Mouse (Mus musculus) cerebellum, adult 8-10 months (tissue): Measurements from ENCODE around the gene Mark3.

ENCODE experiments used
- DNase-seq: peaks from one replicate; pipeline ENCODE4 v3.0.0; 2022

Gene Mark3

DNA sequence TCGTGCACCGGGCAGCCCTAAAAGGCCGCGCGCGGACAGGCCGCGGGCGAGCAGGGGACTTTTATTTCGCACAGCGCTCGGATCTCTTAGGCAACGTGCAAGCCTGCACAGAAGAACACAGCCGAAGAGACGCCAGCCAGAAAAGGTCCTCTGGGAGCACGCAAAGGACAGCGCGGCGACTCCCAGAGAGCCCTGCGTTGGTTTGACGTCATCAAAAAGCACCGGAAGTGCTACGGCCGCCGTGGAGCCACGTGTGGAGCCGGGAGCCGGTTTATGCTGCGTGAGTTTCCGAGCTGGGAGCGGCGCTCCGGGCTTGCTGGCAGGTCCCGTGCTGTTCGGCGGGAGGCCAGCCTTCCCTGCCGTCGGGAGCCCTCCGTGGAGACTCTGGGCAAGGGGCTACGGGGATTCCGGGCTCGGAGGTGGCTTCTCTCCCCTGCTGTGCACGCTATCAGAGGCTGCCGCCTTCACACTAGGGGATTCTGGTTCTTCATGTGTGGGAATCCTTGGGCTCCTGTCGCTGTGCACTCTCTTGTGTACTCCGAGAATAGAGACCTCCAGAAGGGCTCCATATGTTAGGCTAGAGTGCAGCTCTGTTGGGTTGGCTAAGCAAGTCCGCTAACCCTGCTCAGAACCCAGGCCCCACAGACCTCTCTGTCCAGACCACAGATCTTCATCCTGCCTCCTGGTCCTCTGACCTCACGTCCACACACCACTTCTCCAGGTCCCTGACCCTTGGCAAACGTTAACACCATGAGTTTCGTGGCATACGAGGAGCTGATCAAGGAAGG, 103.8 kb downstream of the Mark3 start, which contains the start of gene Trmt61a:
TSS of gene Trmt61a (plus strand) at position 224 of the 788 bp plus-strand sequence.
- peak; percentile 86 for DNase-seq

DNA sequence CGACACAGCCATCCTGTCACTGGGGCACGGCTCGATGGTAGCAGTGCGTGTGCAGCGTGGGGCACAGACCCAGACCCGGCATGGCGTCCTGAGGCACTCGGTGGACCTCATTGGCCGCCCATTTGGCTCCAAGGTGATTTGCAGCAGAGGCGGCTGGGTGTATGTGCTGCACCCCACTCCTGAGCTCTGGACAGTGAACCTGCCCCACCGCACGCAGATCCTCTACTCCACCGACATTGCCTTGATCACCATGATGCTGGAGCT, 104.3 kb downstream of the Mark3 start:
- no peak for DNase-seq

DNA sequence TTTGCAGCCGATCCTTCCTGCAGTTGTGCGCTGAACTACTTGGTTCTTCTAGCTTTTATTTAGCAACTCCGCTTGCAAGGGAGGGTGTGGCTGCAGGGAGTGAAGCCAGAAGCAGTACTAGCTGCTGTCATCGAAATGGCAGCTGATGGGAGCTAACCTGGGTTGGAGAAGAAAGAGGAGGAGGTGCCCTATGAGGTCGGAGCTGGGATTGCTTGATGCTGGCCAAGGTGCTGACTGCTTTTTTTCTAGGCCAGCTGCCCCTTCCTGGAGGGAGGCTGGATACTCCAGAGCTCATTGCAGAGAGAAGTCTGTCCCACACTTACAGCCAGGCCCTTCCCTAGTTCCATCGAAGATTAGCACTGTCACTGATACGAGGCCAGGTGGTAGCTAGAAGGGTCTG, 104.7 kb downstream of the Mark3 start:
- DNase-seq: no peak

DNA sequence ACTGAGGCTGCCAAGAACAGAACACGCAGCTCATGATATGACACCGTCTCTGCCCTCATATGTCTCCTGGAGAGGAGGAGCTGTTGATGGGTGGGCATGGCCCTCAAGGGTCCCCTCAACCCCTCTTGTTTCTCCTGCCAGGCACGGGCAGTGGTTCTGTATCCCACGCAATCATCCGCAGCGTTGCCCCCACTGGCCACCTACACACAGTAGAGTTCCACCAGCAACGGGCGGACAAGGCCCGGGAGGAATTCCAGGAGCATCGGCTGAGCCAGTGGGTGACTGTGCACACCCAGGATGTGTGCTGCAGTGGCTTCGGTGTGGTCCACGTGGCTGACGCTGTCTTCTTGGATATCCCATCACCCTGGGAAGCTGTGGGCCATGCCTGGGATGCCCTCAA, 106.3 kb downstream of the Mark3 start:
- DNase-seq: no peak

DNA sequence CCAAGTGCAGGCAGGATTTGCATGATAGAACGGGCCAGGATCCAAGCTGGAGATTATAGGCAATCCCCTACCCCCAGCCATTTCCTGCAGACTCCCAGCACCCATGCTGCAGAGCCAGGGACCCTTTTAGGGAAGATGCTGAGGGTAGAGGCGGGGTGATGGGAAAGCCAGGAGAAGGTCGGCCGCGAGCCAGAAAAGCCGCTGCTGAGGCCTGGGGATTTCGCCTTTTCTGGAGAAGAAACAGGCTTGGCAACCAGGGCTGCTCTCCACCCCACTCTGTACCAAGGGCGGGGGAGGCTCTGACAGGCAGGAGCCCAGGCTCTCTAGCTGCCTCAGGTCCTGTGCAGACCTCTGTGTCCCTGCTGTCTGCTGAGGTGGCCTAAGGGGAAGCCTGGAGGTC, 107.0 kb downstream of the Mark3 start:
- no peak for DNase-seq

DNA sequence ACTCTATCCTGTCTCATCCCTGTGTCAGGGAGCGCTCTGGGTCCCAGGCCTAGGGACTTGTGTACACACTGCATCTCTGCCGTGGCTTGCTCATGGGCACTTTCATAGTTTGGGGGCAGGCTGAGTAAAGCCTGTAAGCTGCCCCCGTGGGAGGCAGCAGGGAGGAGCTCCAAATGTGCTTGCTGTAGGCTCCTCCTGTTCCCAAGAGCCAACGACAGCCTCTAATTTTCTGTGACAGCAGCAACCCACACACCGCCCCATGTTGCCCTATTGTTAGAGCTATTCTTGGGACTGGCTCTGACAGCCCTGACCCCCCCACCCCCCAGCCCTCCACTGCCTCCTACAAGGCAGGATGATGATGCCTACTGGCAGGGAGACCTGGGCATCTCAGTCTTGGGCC, 107.7 kb downstream of the Mark3 start:
- DNase-seq: no peak

DNA sequence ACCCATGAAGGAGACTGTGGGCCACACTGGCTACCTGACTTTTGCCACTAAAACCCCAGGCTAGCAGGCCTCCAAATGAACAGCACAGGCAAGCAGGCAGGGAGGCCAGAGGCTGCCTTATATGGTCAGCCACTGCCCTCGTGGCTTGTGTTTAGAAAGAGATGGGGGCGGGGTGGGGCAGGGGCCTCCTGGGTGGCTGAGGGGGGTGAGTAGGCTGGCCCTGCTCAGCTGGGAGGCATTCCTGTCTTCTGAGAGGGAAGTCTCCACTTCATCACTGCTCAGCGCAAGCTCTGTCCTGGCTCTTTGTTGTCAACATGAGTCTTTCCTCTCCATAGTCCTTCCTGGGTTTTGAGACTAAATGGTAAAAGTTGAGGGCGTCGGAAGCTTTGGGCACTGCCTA, 108.5 kb downstream of the Mark3 start:
- no peak for DNase-seq

DNA sequence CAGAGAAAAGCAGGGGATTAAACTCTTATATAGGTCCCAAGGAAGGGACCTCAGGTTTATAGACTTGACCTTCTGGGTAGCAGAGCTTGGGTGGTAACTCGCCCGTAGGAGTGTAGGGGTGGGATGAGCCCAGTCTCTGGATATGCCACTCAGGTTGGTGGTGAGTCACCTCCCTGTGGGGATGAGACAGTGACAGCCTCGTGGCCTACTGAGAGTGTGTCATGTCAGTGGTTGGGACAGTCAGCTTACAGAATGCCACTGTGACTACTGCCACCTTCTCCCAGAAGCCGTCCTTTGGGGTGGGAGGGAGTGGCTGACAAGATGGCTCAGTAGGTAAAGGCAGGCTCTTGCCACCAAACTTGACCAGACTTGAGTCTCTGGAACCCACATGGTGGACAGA, 112.1 kb downstream of the Mark3 start:
- DNase-seq: no peak

DNA sequence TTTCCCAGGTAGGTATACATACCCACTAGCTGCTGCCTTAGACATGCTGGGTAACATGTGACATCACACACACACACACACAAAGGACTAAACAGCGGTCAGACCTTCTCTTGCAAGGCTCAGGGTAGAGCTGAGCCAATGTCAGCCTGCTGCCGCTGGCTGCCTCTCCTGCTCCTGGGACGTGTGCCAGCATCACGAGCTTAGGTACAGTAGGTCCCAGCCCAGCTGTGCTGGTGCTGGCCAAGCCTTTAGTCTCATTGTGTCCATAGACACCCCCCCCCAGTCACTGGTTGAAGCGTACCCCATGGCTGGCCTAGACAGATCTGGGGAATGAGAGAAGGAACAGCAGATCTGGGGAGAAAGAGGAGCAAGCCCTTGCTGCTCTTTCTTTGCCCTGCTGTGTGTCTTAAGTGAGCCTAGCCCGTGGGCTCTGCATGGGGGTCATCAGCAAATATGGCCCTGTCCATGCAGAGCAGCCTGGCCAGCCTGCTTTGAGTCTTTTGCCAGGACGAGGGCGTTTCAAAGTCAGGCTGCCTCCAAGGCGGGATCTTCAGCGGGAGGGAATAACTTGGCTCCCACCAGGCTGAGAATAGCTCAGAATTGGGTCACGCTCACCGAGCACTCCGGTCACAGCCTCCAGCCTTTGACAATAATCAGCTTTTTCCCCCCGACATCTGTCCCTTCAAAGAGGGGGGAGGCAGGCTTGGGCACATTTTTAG, 113.2 kb downstream of the Mark3 start:
- DNase-seq: peak; percentile 70

DNA sequence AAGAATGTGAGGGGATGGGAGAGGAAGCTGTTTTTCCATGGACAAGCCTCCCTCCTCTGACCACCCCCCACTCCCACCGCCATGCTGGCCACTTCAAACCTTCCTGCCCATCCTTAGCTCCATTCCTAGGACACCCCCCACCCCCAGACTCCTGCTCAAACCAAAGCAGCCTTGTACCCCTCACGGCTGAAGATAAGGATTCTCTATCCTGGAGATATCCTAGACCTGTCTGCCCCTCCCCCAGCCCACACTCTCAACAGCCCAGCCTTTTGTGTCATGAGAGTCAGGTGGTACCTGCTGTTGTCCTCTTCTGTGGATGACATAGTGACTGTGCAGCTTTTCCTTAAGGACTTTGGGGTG, 113.7 kb downstream of the Mark3 start:
- no peak for DNase-seq

DNA sequence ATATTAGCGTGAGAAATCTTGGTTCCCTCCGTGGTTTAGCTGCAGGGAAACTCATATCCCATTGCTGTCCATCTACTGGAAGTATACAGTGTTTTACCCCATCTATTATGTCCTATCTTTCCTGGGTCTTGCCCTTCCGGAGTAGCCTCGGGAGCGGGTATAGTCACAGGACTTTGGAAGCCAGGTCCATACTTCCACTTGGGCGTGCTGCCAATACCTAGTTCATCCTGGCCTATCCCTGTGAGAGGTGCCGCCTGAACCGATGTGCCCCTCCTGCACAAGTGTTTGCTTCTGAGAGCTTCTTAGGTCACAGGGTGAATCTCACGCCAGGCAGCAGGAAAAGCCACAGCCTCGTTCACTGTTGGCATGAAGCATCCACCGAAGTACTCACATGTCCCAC, 115.1 kb downstream of the Mark3 start:
- no peak for DNase-seq

DNA sequence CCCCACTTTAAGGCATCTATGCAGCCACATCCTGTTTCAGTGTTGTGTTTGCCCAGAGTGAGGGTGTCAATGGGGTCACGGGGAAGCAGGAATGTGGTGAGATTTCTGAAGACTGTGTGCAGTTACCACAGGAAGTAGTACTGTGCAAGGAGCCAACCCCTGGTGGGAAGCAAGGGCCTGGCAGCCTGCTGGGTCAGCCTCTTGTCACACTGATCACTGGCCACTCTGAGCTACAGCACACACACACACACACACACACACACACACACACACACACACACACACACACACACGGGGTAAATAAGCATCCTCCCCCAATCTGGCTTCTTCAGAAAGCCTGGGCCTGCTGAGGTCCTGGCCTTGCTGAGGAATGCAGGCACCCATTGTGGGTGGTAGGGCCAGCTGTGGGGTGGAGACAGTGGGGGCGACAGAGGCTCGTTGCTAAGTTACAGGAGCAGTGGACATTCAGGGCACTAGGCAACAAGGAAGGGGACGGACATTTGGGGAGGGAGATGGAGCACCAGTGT, 117.1 kb downstream of the Mark3 start:
- no peak for DNase-seq

DNA sequence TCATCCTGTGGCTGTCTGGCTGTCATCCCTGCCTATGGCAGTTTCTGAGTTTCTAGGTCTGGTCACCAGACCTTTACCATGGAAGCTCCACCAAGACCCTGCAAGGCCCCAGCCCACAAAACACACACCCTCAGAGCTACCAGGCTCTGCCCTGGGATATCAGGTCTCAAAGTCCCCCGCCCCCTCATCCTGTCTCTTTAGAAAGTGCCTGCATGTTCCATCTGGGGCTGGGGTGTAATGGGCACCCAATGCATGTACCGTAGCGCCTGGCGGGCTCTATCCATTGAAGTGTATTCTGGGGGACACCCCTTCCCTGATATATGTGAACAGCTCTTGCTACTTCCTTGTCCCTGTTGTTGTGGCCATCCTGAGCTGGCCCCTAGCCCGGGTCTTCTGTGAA, 118.6 kb downstream of the Mark3 start:
- DNase-seq: no peak

DNA sequence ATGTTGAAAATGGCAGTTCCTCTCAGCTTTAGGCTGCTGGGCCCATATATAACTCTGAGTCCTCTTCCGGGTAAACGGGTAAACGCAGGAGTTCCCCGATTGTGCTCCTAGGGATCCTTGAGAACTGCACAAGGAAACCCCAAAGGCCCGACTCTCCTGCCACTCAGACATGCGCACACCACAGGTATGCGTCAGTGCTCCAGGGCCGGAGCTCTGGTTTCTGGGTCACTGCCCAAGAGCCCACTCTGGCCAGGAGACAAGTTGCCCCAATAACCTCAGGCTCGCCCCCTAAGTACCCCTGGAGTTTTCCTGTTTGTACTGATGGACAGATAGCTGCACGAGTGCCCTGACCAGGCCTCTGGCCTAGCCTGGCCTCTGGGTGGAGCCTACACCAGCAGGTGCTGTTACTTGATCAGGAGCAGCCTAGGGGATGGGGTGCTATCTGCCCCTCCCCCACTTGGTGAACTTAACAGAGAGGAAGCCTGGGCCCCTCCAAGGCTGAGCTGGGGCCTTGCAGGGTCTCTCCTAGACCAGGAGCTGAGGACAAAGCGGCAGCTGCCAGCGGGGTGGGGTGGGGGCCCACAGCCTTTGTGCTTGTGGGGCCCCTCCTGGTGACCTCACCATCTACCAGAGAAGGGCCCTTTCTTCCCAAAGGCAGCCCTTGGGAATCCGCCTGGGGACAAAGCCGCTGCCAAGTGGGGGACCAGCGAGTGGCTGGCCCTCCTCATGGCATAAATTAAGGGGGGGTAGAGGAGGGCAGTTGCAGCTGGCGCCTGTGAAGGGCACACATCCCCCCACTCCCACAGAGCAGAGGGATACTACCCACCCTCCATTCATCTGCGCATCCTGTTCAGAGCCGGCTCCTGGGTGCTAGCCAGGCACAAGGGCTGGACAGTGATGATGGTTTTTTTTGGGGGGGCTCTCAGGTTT, 119.3 kb downstream of the Mark3 start:
- DNase-seq: peak; percentile 49

DNA sequence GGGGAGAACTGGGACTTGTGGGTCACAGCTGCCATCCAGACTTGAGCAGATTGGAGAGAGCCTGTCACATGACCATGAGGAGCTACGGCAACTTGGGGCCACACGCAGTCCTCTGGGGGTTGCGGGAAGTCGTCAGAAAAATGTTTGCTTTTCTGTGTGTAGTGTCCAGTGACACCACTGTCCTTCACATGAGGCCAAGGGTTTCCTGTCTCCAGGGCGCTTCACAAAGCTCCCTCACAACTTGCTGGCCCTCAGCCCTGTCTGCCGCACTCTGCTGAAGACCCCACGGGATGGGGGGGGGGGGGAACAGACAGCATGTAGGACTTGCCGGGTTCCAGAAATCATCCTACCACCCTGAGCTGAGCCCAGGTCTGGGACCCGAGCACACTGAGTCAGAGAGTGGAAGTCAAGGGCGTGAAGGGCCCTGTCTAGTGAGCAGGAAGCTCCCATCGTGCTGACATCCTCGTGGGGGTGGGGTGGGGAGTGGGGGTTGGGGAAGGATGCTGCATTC, 120.0 kb downstream of the Mark3 start:
- no peak for DNase-seq

DNA sequence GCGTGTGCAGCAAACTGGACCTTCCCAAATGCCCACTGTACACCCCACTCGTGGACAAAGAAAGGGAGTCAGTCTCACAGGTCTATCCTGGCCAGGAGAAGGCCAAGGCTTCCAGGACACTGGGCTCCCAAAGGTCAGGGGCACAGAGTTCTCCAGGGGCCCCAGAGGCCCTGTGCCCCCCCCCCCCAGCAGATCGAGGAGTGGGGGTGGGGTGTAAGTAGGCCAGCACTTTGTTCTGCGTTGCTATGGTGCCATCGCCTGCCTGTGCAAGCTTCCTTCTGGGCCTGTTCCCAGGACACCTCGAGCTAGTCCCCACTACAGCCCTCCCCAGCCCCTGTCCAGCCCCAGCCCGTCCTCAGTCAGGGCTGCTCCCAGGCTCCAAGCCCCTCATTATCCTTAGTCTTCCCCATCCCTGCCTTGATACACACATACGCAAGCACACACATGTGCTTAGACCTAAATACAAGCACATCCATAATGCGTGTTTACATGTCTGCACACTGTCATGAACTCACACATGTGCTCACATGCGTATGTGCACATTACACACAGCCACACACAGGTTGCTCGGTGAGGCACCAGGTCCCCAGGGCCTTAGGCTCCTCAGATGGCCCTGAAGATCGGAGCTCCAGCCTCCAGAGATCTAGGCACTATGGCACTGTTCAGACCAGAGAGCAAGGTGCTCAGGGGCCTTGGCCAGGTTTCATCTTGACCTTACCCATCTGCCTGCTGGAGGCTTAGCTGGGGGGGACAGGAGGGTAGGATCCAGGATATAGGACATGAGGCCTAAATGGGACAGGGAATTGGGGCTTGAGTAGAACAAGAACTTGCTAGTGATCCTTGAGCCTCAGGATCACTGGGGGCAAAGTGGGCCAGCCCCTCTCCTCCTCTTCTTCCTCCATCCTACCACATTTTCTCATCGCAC, 120.8 kb downstream of the Mark3 start:
- no peak for DNase-seq

DNA sequence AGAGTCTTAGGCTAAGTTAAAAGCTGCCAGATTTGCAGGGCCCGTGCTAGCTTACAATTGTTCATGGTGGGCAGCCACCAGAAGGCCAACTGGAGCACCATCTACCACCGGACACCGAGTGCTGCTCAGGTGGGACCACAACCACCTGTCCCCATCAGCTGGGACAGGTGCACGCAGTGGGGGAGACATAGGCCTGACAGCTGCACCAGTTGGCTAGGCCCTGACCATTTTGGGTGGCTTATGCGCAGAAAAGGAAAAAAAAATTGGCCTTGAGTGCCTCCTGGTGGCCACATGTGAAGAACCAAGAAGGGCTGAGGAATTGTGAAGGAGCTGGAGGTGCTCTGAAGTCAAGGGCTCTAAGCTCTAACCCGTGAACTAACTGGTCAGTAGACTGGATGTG, 121.9 kb downstream of the Mark3 start:
- DNase-seq: peak; percentile 88

DNA sequence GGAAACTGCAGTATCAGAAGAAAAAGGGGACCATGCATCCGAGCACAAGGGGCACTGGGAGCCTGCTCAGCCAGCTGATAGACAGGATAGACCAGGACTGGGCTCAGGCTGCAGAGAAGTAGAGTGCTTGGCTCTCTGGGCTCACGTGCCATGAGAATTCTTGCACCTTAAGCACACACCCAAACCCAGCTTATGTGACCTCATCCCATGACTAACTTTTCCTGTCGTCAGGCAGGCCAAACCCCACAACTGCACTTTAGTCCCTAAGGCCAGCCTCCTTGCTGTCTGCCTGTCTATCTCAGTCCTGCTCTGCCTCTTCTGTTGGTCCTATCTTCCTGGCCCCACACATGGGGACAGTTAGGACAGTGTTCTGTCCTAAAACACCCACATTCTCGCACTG, 123.4 kb downstream of the Mark3 start:
- no peak for DNase-seq

DNA sequence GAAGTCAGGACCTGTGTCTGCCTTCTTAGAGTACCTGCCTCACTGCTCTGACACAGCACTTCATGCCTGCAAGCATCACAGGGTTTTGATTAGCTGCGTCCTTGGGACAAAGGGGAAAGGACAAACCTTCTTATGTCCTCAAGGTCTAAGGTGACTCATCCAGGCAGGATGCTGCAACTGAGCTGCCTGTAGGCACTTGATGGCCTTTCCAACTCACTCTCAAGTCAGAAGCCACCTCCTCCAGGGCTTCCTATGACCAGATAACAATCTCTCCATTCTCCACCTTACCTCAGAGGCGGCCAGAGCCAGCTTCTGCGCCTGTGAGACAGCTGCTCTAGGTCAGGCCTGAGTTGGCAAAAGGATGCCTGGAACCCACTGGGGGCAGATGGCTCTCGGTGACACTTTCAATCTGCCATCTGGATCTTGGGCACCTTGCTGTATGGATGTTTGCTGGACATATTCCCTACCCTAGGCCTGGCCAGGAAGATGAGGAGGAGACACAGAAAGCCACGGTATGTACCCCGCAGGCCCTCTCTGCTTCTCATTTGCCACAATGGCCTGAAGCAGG, 124.1 kb downstream of the Mark3 start:
- DNase-seq: peak; percentile 74

DNA sequence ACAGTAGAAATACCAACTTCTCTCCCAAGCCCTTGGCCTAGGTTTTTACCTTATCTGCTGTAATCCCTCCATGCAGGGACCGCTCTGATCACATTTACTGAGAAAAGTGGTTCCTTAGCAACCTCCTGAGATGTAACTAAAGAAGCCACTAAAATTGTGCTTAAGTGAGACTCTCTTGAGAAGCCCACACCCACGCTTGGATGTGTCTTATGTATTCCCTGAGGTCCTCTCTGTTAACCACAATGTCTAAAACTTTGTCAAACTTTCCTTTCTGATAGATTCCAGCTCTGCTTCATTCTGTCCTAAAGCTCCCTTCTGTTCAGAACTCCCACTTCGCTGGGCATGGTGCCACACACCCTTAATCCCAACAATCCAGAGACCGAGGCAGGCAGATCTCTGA, 125.2 kb downstream of the Mark3 start:
- DNase-seq: no peak

DNA sequence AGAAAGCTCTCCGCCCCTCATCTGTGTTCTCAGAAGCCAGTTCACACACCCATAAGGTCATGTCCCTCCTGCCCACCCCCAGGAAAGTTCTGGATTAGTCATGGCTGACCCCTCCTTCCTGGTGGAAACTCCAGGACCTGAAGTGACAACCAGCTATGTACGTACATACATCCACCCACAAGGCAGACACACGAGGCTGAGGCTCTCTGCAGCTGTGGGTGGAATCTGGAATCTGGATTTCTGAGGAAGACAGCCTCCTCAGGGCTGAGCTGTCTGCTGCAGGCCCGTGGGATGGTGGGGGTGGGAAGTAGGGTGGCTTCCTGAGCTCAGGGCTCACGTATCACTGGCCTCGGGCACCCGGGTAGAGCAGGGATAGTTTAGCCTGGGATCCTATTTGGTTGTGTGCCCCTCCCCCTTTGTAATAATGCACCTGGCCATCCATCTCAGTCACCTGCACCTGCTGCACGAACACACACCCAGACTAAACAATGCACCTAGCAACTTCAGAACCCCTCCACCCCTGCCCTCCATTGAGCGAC, 126.7 kb downstream of the Mark3 start:
- DNase-seq: no peak

DNA sequence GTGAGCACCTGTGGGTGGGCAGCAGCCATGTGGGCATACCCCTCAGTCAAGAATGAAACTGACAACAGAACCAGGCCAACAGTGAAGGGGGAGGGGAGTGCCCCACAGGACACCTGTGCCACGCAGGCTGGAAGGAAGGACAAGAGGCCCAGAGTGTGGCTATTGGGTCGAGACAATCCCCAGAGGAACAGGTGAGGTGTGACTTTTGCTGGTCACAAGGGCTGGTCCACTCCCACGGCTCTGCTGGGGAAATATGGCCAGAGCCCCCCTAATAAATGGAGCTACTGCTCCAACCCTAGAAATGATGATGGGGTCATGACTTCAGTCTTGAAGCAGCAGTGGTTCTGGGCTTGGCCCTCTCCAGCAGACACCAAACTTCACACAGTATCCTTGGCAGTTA, 129.0 kb downstream of the Mark3 start:
- no peak for DNase-seq
